Mouse (Mus musculus) heart, embryonic 10.5 days (tissue): ENCODE data around the gene Enox1. TPM values are rescaled to one million over a fixed set of nuclear protein-coding genes. Genes with fewer than 3 reads are reported as not detected.
"Not testable (repeated sequence)": the region's sequence is repeated elsewhere in the genome, so short reads cannot be mapped to it uniquely, and the experiment has no call there.

ENCODE experiments used
- DNase-seq: peaks from one replicate; pipeline ENCODE4 v3.0.0-alpha.2; 2017; ENCODE audit warnings: low spot score
- H3K27ac ChIP-seq: fragments of 300-500 bp; sonication (generic); 2 replicates; pipeline ENCODE4 v1.5.1; 2016; ENCODE audit warnings: mild to moderate bottlenecking
- H3K27me3 ChIP-seq: fragments of 300-500 bp; sonication (generic); 2 replicates; pipeline ENCODE4 v1.6.1; 2016; ENCODE audit warnings: mild to moderate bottlenecking; ENCODE audit not compliant: poor library complexity, insufficient read depth, severe bottlenecking
- H3K36me3 ChIP-seq: fragments of 300-500 bp; sonication (generic); 2 replicates; pipeline ENCODE4 v1.6.1; 2016; ENCODE audit warnings: mild to moderate bottlenecking, moderate library complexity
- H3K4me1 ChIP-seq: fragments of 300-500 bp; sonication (generic); 2 replicates; pipeline ENCODE4 v1.6.1; 2016; ENCODE audit warnings: mild to moderate bottlenecking
- H3K4me3 ChIP-seq: fragments of 300-500 bp; sonication (generic); 2 replicates; pipeline ENCODE4 v1.5.1; 2016; ENCODE audit warnings: mild to moderate bottlenecking, moderate library complexity
- H3K9me3 ChIP-seq: fragments of 300-500 bp; sonication (generic); 2 replicates; pipeline ENCODE4 v1.6.1; 2016; ENCODE audit warnings: mild to moderate bottlenecking, moderate library complexity
- WGBS: fragments of 180-500 bp; shearing (Covaris S2); methylation state at CpG from one replicate; pipeline ENCODE4 v1.1.7; 2016; 5-methylcytosine and 5-hydroxymethylcytosine counted together
- polyA plus RNA-seq: library from polyadenylated mRNA; unstranded; fragments of >200 nt; fragmentation: Nextera tagmentation; extraction: Ambion mirVana; gene quantifications from 2 replicates; pipeline ENCODE4 v1.2.1, GENCODE M21; 2016

Enox1 gene
- 4.4 and 5.8 TPM in 2 replicates for polyA plus RNA-seq

- Histone ChIP-seq H3K4me1 (peaks cover 21% of the 10 kb centered on the region), H3K4me3 (peak within 1 kb of the TSS; percentile 91), H3K9me3 (no peaks in the 10 kb centered on the region), H3K27ac (peak within 1 kb of the TSS; percentile 83), H3K27me3 (peaks cover 38% of the 10 kb centered on the region; the same call in 1 of the 2 replicates), H3K36me3 (no peaks in the 10 kb centered on the region)
- under 1% methylated on average over 73 of the region's 73 CpGs for WGBS
- peak; percentile 85 for DNase-seq
Measured at GRCm38 (mm10) chr14:77156222-77156910, at the start of gene Enox1. TSS of gene Enox1 (plus strand) at chr14:77156763.

DNA sequence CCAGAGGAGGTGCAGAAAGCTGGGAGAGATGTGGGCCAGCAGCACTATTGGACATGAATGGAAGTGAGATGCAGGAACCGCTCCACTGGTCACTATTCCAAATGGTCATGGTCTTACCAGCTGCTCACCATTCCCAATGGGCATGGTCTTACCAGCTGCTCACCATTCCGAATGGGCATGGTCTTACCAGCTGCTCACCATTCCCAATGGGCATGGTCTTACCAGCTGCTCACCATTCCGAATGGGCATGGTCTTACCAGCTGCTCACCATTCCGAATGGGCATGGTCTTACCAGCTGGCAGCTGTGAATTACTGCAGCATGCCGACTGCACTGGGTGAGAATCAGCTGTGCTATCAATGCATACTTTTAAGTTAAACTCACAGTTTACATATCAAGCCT is 45.9 kb upstream of the Enox1 start:
- WGBS: 82% methylated on average over 5 of the region's 5 CpGs
- not testable (repeated sequence) for H3K36me3 ChIP-seq, H3K27ac ChIP-seq, H3K27me3 ChIP-seq, H3K4me3 ChIP-seq, H3K9me3 ChIP-seq, H3K4me1 ChIP-seq, DNase-seq

DNA sequence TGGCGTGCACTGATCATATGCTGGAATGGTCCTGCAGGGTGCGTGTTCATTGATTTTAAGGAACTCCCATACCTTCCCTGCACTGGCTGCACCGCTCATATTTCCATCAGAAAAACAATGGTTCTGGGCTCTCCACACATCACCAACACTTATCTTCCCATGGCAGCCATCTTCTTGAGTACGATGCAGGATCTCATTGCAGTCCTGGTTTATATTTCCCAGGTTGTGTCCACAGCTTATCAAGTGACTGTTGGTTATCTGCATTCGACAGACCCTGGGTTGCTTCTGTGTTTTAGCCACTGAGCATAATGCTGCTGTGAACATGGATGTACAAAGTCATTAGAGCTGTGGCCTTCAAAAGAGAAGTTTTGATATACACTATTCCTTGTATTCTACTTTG is 26.0 kb upstream of the Enox1 start:
- H3K27me3 ChIP-seq: no peaks in the 10 kb centered on the region
- no peak for DNase-seq
- no peaks in the 10 kb centered on the region for H3K36me3 ChIP-seq
- no peak overlapping the region for H3K27ac ChIP-seq
- H3K4me1 ChIP-seq: peaks cover 5% of the 10 kb centered on the region
- WGBS: 79% methylated on average over 5 of the region's 5 CpGs
- no peak overlapping the region for H3K4me3 ChIP-seq
- no peaks in the 10 kb centered on the region for H3K9me3 ChIP-seq

- Histone ChIP-seq H3K27ac (no peak overlapping the region; the same call in 1 of the 2 replicates), H3K4me1 (peaks cover 14% of the 10 kb centered on the region), H3K27me3 (no peaks in the 10 kb centered on the region), H3K4me3 (no peak overlapping the region), H3K36me3 (no peaks in the 10 kb centered on the region), H3K9me3 (no peaks in the 10 kb centered on the region)
- WGBS: 60% methylated on average over 6 of the region's 6 CpGs
- DNase-seq: no peak
Measured at GRCm38 (mm10) chr14:77136936-77137335, 19.6 kb upstream of the Enox1 start.

DNA sequence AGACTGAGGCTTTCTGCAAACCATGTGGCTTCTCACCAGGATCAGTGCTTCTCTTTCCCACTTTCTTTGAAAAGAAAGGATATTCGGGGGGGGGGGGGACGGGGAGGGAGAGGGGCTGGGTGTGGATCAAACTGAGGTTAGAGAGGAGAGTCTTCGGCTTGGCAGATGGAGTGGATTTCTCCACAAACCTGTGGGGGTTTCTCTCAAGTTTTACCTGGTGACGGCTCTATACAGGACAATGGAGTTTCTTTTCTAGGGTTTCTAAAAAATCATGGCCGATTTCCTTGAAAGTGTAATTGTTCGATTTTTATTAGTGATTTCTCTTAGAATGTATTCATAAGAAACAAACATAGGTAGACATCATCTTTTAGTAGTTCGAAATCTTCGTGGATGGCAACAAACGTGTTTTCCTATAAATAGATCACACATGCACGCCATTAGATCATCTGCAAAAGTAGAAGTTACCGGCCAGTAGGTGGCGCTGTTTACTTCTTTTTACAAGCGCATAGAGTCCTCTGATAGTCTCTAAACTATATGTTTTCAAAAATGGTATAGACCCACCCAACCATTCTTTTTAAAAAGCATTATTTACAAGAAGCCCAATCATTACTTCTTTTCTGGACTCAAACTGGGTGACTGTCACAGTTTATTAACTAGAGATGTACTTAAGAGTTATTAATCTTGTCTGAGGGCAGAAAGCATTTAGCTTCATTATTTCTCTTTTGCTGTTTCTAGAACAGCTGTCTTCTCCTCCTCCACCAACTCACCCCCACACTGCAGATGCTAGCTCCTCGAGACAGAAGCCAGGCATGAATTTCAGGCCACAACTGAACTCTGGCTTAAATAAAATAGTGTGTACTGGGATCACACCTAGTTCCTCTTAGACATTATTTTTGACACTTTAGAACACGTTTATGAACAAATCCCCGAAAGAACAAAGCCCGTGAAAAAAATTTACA is 15.0 kb upstream of the Enox1 start:
- Histone ChIP-seq H3K9me3 (no peaks in the 10 kb centered on the region), H3K4me1 (peaks cover 14% of the 10 kb centered on the region; the same call in 1 of the 2 replicates), H3K27ac (peak overlapping the region; percentile 45), H3K27me3 (no peaks in the 10 kb centered on the region), H3K4me3 (peak overlapping the region; percentile 8; the same call in 1 of the 2 replicates), H3K36me3 (no peaks in the 10 kb centered on the region)
- 33% methylated on average over 17 of the region's 17 CpGs for WGBS
- DNase-seq: peak; percentile 83

- 37% methylated on average over 4 of the region's 4 CpGs for WGBS
- no peaks in the 10 kb centered on the region for H3K9me3 ChIP-seq
- H3K27ac ChIP-seq: no peak overlapping the region
- no peak for DNase-seq
- H3K4me1 ChIP-seq: peaks cover 9% of the 10 kb centered on the region; the same call in 1 of the 2 replicates
- no peak overlapping the region for H3K4me3 ChIP-seq
- H3K27me3 ChIP-seq: no peaks in the 10 kb centered on the region
- no peaks in the 10 kb centered on the region for H3K36me3 ChIP-seq
Measured at GRCm38 (mm10) chr14:77145103-77145502, 11.5 kb upstream of the Enox1 start.

- Histone ChIP-seq H3K36me3 (no peaks in the 10 kb centered on the region), H3K27me3 (no peaks in the 10 kb centered on the region), H3K4me3 (no peak overlapping the region), H3K9me3 (no peaks in the 10 kb centered on the region), H3K4me1 (peaks cover 9% of the 10 kb centered on the region; the same call in 1 of the 2 replicates), H3K27ac (no peak overlapping the region)
- WGBS: 88% methylated on average over 1 of the region's 1 CpGs
- no peak for DNase-seq
Measured at GRCm38 (mm10) chr14:77147635-77148034, 8.9 kb upstream of the Enox1 start.

- Histone ChIP-seq H3K4me1 (no peaks in the 10 kb centered on the region), H3K27me3 (peaks cover 18% of the 10 kb centered on the region; the same call in 1 of the 2 replicates), H3K4me3 (no peak overlapping the region), H3K36me3 (no peaks in the 10 kb centered on the region), H3K9me3 (no peaks in the 10 kb centered on the region), H3K27ac (no peak overlapping the region)
- whole genome bisulfite sequencing: 78% methylated on average over 6 of the region's 6 CpGs
- no peak for DNase-seq
Measured at GRCm38 (mm10) chr14:77150556-77150955, 6.0 kb upstream of the Enox1 start.

GRCm38 (mm10) chr14:77151431-77151830 is 5.1 kb upstream of the Enox1 start:
- no peak overlapping the region for H3K27ac ChIP-seq
- H3K36me3 ChIP-seq: no peaks in the 10 kb centered on the region
- WGBS: 87% methylated on average over 7 of the region's 7 CpGs
- no peak overlapping the region for H3K4me3 ChIP-seq
- no peak for DNase-seq
- H3K27me3 ChIP-seq: peaks cover 25% of the 10 kb centered on the region; the same call in 1 of the 2 replicates
- H3K9me3 ChIP-seq: no peaks in the 10 kb centered on the region
- H3K4me1 ChIP-seq: peaks cover 7% of the 10 kb centered on the region

DNA sequence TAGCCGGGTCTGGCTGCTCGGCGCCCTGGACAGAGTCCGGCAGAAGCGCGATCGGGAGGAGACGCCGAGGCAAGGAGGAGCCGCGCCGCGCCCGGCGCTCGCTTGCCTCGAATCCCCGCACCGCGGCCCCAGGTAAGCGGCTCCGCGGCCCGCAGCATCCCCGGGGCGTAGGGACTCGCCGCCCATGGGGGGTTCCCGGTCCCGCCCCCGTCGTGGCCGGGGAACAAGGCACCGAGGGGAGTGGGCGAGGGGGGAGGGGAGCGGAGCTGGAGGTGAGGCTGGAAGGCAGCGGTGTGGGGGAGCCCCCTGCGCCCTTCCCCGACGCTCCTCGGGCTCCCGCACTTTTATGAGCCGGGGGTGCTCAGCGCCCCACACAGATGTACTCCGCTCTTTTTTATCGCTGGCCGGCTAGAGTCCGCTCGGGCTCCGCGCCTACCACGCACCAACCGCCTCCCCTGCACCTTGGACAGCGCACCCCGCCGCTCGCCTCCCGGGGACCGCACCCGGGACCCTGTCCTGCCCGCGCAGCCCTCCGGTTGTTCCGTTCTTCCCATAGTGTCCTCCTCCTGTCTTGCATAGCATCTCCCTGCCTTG is 445 bp downstream of the Enox1 start:
- DNase-seq: peak; percentile 77
- H3K27me3 ChIP-seq: peaks cover 38% of the 10 kb centered on the region; the same call in 1 of the 2 replicates
- under 1% methylated on average over 63 of the region's 64 CpGs for WGBS
- peak overlapping the region; percentile 91 for H3K4me3 ChIP-seq
- no peaks in the 10 kb centered on the region for H3K9me3 ChIP-seq
- no peaks in the 10 kb centered on the region for H3K36me3 ChIP-seq
- H3K27ac ChIP-seq: peak overlapping the region; percentile 83
- peaks cover 21% of the 10 kb centered on the region for H3K4me1 ChIP-seq

DNA sequence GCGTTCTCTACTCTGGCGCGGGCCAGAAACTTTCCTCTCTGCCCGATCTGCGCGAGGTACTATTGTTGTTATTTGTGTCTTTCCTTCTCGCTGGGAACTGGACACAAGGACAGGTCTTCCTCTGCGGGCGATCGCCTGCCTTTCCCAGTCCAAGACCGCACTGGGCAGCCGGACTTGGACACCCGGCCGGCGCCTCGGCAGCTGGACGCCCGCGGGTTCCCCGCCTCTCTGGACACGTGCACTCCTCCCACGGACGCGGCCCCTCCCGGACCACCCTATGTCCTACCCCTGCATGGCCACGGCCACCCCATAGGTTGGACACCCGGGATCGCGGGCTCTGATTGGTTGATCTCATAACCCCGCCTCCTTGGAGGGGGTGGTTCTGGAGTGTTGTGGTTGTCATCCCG is 945 bp downstream of the Enox1 start:
- WGBS: 2% methylated on average over 29 of the region's 31 CpGs
- Histone ChIP-seq H3K27me3 (peaks cover 38% of the 10 kb centered on the region; the same call in 1 of the 2 replicates), H3K4me1 (peaks cover 21% of the 10 kb centered on the region), H3K9me3 (no peaks in the 10 kb centered on the region), H3K4me3 (peak overlapping the region; percentile 91), H3K36me3 (no peaks in the 10 kb centered on the region), H3K27ac (peak overlapping the region; percentile 83)
- DNase-seq: peak; percentile 82

GRCm38 (mm10) chr14:77159397-77159796 is 2.8 kb downstream of the Enox1 start:
- no peak overlapping the region for H3K4me3 ChIP-seq
- WGBS: 86% methylated on average over 5 of the region's 5 CpGs

More at GRCm38 (mm10) chr14:77159397-77159796, 2.8 kb downstream of the Enox1 start:
- Histone ChIP-seq H3K9me3 (no peaks in the 10 kb centered on the region), H3K36me3 (no peaks in the 10 kb centered on the region), H3K27me3 (peaks cover 32% of the 10 kb centered on the region; the same call in 1 of the 2 replicates), H3K4me1 (peaks cover 21% of the 10 kb centered on the region), H3K27ac (no peak overlapping the region)
- peak; percentile 33 for DNase-seq
